Mouse (Mus musculus): Measurements from ENCODE around the gene Cnn3. TPM values are rescaled to one million over a fixed set of nuclear protein-coding genes. Genes with fewer than 3 reads are reported as not detected.

The Cnn3 gene
- polyA plus RNA-seq, 1 experiment from 2014 or later: 448 TPM

DNA sequence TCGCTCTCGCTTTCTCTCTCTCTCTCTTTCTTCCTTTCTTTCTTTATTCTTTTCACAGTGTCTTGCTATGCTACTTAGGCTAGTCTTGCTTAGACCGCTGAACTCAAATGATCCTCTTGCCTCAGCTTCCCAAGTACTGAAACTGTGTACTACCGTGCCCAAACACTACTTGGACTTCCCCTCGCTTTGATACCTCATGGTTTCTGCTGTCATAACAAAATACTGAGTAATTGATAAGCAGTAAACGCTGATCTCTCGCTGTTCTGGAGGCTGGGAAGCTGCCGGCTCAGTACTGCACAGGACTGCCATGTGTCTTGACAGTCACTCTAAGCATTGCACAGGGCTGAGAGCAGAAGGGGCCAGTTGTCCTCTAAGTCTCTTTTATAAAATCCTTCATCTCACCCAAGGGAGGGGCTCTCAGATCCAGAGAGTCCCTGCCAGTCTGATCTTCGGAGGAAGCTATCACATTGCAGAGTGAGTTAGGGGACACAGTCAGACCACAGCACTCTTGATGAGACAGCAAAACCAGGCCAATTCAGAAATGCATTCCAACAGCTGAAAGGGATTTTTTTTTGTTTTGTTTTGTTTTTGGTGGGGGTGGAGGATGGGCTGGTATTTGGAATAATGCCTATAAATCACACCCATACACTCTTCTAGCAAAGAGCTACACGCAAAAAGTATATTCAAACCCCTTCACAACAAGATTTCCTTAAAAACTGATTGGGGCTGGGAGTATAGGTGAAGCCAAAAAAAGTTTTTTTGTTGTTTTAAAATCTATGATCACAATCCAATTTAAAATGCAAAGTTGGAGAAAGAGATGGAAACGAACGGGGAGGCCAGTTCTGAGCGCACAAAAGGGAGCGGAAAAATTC lies 8.7 kb upstream of the Cnn3 start:
- DNase-seq (ENCODE audit: low spot score): no peak

DNA sequence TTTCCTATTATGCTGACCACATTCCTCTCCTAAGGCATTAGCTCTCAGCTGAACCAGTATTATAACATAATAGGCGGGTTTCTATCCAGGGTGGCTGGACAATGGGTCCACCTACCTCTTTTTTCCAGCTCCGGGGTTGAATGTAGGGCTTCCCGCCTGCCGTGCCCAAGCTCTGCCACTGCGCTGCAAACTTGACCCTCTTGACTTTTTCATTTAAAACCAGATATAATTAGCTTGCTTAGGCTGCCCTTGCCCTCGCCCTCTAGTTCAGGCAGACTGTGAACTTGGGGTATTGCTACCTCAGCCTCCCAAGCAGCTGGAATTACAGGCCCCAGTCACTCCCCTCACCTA lies 8.1 kb upstream of the Cnn3 start:
- no peak for DNase-seq (ENCODE audit: low spot score)

- no peak for DNase-seq (ENCODE audit: low spot score)
Measured at GRCm38 (mm10) chr3:121418850-121419435, 7.4 kb upstream of the Cnn3 start.

- no peak for DNase-seq (ENCODE audit: low spot score)
Measured at GRCm38 (mm10) chr3:121422405-121422804, 3.9 kb upstream of the Cnn3 start.

DNA sequence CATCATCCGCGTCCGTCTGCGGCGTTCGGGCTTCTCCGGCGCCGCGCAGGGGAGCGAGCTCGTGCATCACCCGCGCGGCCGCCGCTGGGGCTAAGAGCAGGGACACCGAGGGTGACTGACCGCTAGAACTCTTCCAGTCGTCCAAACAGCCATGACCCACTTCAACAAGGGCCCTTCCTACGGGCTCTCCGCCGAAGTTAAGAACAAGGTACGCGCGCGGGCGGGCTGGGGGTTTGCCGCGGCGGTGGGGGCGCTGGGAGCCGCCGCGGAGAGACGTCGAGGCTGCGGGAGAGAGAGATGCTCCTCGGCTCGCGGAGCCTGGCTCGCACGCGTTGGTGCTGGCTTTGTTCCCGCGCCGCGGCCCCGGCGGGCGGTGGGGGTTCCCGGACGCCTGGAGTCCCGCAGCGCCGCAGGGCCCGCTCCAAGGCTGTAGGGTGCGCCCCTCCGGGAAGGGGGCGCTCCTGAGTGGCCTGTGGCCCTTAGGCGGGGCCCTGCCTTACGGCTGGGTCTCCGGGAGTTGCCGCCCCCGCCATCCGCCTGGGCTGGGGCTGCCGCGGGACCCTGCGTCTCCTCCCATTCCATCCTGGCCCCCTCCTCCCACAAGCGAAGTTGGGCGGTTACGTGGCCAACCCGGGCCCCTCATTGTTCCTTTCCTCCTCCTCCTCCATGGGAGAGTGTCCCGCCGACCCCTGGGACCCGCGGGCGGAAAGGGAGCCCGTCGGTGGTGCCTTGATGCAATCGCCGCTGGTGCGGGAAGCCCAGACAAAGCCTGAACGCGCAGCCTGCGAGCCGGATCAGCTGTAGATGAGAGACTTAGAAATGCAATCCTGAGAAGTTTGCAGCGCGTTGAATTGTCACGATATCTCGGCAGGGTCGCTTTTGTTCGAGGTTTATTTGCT lies 573 bp downstream of the Cnn3 start:
- DNase-seq (ENCODE audit: low spot score): peak; percentile 86

- no peak for DNase-seq (ENCODE audit: low spot score)
Measured at GRCm38 (mm10) chr3:121427520-121427908, 1.2 kb downstream of the Cnn3 start.

GRCm38 (mm10) chr3:121428230-121428629 lies 1.9 kb downstream of the Cnn3 start:
- DNase-seq (ENCODE audit: low spot score): no peak

DNA sequence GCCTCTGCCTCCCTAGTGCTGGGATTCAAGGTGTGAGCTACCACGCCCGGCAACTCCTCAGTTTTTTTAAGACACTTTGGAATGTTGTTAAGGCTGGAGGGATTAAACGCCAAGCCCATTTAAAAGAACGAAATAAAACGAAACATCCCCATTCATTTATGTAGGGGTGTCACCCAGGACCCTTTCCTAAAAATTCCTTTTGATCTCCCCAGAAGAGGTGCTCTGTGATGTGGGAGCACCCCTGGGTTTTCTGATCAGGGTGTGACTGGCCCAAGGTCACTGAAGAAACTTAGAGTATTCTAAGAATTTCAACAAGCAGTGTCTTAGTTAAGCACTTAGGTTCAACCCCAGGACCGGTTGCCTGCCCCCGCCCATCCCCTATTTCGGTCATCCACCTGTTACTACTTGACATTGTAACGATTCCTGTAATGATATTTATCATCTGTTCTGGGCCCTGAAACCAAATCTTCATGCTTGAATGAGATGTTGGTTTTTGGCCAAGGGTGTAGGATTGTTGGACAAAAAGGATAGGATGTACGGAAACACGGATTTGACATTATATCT lies 2.5 kb downstream of the Cnn3 start:
- no peak for DNase-seq (ENCODE audit: low spot score)

- DNase-seq (ENCODE audit: low spot score): no peak
Measured at GRCm38 (mm10) chr3:121429469-121429868, 3.2 kb downstream of the Cnn3 start.

GRCm38 (mm10) chr3:121430289-121430936 lies 4.1 kb downstream of the Cnn3 start:
- no peak for DNase-seq (ENCODE audit: low spot score)

DNA sequence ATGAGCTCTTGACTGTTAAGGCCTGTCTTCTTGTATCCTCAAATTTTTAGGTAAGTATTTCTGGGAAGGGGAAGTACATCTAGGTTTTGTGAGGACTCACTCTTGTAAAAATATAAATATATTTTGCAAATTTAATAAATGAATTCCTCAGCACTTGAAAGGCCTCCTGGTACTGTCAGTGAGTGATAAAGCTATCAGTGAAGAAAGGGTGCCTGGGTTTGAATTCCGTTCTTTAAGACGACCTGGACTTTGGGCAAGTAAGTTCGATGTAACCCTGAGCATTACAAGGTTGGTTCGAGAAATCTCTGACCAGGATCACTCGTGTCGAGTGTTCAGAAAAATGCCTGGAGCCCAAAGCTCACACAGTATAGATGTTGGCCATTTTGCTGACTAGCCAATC lies 7.1 kb downstream of the Cnn3 start:
- no peak for DNase-seq (ENCODE audit: low spot score)

GRCm38 (mm10) chr3:121433968-121434533 lies 7.8 kb downstream of the Cnn3 start:
- DNase-seq (ENCODE audit: low spot score): no peak

GRCm38 (mm10) chr3:121435296-121435695 lies 9.0 kb downstream of the Cnn3 start:
- no peak for DNase-seq (ENCODE audit: low spot score)

DNA sequence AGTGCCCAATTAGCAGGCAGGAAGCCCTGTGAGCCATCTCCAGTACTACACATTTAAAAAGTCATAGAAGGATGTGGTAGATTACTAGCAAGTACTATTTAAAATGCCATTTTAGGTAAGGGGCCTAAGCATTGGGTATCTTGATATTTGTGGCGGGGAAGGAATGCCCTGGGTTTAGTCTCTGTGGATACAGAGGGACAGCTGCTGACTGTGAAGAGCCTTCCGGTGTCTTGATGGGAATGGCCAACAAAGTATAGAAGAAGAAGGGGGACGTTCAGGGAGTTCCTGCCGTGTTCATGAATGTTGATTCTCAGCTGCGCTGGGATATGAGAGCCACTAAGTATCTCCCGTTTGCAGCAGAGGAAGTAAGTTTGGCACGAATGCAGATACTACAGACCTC lies 10.8 kb downstream of the Cnn3 start:
- DNase-seq (ENCODE audit: low spot score): no peak

- no peak for DNase-seq (ENCODE audit: low spot score)
Measured at GRCm38 (mm10) chr3:121437996-121438395, 11.7 kb downstream of the Cnn3 start.

GRCm38 (mm10) chr3:121439623-121440161 lies 13.4 kb downstream of the Cnn3 start:
- no peak for DNase-seq (ENCODE audit: low spot score)

DNA sequence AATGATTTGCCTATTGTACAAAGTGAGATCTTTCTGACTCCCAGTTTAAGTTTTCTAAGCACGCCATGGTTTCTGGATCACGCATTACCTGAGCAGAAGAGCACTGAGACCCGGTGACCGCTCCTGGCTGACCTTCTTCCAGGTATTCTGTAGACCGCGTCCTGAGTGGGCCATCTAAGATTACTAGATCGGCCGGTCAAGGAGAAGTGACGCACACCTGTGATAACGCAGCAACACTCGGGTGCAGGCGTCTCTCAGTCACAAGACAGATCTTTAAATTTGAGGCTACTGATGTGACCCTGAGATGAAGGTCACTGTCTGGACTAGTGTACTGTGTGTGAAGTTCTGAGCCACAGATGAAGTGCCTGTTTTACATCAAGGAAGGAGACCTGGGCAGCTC lies 15.2 kb downstream of the Cnn3 start:
- no peak for DNase-seq (ENCODE audit: low spot score)

DNA sequence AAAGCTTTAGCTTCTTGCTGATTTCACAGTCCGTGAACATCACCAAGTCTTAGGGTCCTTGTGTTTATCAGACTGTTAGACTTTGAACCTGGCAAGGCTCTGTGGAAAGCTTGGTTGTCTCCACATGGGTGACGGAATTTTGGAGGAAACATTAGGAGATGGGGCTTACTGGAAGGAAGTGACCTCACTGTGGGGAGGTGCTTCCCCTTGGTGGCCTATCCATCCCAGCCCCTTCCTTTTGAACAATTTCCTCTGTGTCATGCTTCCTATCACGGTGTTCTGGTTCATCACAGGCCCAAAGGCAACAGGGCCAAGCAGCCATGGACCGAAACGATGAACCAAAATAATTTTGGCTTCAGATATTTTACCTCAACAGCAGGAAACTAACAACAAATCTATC lies 16.0 kb downstream of the Cnn3 start:
- no peak for DNase-seq (ENCODE audit: low spot score)

DNA sequence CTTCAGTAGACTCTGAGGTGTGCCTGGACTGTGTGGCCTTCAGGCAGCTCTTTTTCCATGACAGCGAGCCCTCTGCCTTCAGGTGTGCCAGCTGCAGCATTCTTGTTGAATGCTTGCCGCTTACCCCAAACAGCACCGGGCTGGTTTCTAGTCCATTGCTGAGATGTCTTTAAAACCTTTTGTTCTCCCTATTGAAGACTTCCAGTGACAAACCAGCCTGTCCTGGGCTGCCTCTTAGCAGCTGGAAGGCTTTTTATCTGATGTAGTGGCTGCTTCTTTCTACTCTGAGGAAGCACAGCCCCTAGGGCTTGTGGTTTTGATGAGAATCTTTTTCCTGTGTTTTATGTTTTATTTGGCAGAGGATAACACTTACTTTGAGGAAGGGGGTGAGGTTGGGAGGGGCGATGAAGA lies 17.6 kb downstream of the Cnn3 start:
- peak; percentile 54 for DNase-seq (ENCODE audit: low spot score)

DNA sequence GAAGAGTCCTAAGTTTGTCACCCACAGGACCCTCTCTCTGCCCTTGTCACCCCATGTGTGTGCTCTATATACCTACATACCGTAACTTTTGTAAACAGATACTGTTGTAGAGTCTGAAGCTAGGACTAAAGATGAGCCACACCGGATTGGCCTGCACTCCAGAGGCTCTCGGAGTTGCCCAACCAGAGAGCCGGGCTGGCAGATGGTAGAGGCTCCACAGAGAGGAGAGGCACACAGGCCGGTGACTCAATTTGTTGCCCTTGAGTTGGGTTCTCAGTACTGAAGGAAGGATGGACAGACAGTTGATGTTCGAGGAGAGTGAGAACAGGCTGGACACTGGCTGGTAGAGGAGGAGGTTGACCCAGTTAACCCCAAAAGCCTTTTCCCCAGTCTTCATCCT lies 18.1 kb downstream of the Cnn3 start:
- no peak for DNase-seq (ENCODE audit: low spot score)

DNA sequence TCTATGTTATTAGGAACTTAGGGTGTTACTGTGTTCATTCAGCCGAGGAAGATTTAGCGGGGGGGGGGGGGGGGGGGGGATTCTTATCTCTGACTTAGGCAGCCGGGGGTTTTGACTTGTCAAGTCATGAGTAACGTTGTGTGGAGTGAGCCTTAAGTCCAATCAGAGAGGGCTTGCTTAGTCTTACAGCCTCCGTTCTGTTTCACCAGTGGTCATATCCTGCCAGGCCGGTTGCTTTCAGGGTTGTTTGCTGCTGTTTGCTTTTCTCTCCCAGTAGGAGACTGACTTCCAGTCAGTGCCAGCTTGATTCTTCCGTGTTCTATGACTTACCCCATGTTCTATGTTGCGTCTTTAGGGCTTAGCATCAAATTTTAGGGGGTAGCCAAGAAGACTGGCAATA lies 20.2 kb downstream of the Cnn3 start:
- no peak for DNase-seq (ENCODE audit: low spot score)

Measured in thymus, postnatal 0 days (tissue).